Mouse (Mus musculus): ENCODE results near the gene Tab1.
"Not testable (repeated sequence)": the region's sequence is repeated elsewhere in the genome, so short reads cannot be mapped to it uniquely, and the experiment has no call there.

Gene Tab1

DNA sequence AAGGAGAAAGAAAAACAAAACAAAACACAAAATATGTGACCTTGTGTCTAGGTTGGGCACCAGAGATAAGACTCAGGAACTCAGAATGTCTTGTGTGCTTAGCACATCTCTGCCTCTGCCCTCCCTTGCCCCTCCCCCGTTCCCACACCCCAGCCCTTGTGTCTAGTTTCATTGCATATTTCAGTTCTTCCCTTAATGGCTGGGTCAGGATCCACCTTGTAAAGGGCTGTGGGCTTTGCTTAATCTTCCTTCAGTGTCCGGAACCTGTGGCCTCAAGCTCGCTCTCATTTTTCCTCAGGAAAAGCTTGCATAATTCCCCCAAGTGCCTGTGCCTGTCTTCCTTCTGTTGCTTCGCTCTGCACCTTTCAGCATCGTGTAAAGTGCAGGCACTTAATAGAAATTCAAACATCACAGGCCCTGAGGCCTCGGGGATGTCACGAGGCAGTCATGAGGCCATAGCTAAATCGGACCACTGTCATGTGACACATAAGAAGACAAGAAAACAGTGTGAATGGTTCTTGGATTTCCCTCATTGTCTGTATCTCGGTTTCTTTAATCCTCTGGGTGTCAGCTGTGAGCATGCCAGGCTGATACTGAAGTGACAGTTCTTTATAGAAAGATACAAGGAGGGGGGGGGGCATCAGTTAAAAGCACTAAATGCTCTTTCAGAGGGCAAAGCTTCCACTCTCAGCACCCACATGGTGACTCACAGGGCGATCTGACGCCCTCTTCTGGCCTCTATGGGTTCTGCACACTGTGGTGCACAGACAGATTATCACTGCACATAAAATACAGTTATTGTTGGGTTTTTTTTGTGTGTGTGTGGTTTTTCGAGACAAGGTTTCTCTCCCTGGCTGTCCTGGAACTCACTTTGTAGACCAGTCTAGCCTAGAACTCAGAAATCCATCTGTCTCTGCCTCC is 27.2 kb upstream of the Tab1 start:
- DNase-seq (ENCODE audit: low spot score in 2 of 2): no peak

DNA sequence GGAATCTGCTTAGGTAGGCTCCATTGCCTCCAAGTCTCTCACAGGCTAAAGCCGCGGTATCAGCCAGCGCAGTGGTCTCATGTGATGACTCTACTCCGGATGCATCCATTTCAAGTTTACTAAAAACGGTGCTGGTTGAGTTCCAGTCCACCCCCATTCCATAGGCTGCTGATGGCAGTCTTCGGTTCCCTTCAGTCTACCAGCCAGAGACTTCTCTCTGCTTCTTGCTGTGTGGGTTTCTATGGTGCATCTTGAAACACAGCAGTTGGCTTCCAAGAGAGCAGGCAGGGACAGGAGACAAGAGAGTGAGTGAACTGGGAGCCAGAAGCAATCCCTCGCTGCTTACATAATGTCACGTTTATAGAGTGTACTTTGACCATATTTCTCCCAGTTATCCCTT is 25.8 kb upstream of the Tab1 start:
- DNase-seq (ENCODE audit: low spot score in 2 of 2): no peak

DNA sequence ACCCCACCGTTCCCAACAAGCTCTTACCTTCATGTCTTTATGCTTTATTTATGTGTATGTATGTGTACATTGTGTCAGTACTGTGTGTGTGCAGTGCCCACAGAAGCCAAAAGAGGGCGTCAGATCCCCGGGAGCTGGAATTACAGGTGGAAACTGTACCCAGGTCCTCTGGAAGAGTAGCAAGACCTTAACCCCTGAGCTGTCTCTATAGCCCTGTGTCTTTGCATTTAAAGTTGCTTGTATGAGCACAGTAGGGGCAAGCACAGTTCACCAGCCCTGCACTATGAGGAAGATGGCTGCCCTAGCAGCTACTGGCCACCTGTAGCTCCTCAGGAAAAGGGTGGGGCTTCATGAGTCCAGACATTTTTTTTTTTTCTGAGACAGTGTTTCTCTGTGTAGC is 25.4 kb upstream of the Tab1 start:
- no peak for DNase-seq (ENCODE audit: low spot score in 2 of 2)

DNA sequence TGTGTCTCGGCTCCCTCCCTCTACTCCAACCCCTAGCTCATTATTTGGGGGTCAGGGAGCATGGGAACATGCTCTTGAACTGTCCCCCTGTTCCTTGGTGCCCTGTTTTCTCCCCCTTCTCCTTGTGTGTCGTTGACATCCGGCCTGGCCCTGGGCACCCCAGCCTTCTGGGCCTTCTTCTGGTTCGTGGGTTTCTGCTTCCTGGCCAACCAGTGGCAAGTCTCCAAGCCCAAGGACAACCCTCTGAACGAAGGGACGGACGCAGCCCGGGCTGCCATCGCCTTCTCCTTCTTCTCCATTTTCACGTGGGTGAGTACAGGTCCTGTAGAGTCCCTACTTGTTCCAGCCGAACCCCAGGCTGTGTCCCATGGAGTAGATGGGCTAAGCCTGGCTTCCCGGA is 21.5 kb upstream of the Tab1 start:
- no peak for DNase-seq (ENCODE audit: low spot score in 2 of 2)

DNA sequence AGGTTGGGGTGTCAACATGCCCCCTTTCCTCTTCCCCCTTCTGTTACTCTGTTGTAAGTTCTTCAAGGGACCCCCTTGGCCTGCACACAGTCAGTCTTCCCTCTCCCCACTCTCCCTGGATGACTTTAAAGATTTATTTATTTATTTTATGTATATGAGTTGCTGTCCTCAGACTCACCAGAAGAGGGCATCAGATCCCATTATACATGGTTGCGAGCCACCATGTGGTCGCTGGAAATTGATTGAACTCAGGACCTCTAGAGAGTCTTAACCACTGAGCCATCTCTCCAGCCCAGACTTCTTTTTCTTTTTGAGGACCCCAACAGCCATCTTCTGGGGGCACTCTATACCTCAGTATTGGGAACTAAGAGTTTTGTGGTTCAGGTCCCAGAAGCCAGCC is 20.4 kb upstream of the Tab1 start:
- no peak for DNase-seq (ENCODE audit: low spot score in 2 of 2)

DNA sequence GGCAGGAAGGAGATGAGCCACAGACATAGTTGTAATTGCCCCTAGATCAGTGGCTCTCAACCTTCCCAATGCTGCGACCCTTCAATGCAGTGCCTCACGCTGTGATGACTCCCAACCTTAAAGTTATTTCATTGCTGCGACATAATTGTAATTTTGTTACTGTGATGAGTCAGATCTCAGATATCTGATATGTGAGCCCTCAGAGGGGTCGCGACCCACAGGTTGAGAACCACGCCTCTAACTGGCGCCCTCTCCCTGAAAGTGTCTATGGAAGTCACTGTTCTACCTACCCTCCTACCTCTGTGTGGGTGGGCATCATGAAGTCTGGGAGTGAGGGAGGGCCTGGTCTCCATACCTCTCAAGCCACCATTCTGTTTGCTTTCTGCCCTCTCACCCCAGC is 18.5 kb upstream of the Tab1 start:
- no peak for DNase-seq (ENCODE audit: low spot score in 2 of 2)

DNA sequence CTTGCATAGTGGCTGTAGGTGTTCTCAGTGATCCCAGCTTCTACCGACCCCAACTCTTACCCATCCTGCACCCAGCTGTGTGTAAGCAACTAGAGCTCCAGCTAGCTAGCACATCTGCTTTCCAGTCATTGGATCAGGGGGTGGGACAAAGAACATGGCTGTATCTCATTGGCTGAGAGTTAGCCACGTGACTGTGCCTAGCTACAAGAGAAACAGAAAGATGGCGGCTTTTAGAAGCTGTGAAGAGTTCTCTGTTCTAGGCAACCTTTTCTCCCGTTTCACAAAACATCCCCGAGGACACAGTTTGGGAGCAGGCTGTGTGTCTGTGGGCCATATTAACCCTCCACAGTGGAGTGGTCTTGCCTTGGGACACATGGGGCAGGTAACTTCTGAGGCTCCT is 17.7 kb upstream of the Tab1 start:
- no peak for DNase-seq (ENCODE audit: low spot score in 2 of 2)

DNA sequence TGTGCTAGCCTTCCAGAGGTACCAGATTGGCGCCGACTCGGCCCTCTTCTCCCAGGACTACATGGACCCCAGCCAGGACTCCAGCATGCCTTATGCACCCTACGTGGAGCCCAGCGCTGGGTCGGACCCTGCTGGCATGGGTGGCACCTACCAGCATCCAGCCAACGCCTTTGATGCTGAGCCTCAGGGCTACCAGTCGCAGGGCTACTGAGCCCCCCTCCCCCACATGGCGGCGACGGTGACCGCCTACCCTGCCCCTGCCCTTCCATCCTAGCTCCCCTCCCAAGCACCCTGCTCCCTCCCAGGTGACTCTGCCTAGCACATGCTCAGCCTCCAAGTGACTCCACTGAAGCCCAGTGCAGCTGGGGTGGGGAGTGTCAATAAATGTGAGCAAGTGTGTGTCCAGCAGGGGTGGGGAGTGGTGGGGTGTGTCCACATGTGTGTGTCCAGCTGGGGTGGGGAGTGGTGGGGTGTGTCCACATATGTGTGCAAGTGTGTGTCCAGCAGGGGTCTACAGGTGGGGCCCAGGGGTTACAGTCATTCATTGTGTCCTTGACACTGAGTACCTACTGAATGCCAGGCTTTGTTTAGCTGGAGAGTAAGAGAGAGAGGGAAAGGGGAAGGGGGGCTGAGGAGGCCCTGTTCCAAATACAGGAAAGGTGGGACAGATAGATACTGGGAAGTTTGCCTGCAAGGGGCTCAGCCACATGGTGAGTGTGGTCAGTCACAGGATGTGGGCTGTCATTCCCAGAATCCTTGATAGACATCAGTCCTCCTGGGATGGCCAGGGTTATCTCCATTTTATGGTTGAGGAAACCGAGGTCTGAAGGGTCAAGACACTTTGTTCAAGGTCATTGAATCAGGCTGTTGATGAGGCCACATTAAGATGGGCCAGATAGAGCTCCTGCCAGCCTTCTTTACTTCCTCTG is 16.8 kb upstream of the Tab1 start:
- no peak for DNase-seq (ENCODE audit: low spot score in 2 of 2)

DNA sequence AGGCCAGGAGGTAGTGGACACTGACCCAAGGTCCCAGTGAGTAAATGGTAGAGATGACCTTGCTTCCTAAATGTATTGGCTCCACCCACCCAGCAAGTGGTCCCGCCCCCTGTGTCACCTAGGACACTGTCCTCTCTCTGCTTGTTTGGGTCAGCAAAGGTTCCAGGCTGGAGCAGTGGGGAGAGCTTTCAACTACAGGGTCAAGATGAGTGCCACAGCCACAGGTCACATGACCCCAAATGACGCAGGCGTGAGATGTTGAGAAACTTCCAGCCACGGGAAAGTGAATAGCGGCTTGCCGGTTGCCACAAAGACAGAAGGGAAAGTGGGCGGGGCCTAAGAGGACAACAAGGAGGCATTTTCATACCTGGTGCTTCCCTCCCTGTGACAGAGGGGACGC is 15.8 kb upstream of the Tab1 start:
- no peak for DNase-seq (ENCODE audit: low spot score in 2 of 2)

DNA sequence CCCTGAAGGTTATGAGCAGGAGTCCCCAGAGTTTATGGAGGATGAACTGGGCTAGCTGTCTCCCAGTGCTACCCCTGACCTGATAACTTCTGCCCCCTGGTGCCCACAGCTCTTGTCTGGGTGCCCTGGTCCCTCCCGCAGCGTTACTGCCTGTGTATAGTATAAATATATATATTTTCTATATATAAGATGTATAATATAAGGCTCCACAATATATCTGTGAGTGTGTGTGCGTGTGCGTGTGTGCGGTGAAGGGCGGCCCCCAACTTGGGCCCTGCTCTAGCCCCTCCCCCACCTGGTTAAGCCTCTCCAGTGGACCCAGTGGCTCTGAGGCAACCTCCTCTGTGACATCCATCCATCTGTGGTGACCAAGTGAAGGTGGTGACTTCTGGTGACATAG is 13.9 kb upstream of the Tab1 start:
- no peak for DNase-seq (ENCODE audit: low spot score in 2 of 2)

DNA sequence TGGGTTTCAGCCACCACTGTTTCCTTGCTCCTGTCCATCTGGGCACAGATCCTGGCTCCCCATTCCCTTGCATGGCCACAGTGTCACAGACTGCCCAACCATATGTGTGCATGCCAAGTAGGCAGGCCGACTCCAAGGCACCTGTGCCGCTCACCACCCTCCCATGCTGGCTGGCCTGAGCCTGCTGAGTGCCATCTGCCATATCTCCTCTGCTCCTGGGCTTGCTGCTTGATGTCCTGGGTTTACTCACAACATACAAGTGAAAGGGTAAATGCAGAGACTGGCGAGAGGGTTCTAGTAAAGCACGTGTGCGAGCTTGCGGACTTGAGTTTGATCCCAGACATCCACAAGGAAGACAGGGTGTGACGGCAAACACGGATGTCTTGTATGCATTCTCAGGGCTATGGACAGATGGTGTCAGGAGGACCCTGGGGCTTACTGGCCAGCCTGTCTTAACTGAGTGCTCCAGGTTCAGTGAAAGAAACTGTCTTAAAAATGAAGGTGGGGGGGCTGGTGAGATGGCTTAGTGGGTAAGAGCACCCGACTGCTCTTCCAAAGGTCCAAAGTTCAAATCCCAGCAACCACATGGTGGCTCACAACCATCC is 11.1 kb upstream of the Tab1 start:
- DNase-seq (ENCODE audit: low spot score in 2 of 2): no peak

DNA sequence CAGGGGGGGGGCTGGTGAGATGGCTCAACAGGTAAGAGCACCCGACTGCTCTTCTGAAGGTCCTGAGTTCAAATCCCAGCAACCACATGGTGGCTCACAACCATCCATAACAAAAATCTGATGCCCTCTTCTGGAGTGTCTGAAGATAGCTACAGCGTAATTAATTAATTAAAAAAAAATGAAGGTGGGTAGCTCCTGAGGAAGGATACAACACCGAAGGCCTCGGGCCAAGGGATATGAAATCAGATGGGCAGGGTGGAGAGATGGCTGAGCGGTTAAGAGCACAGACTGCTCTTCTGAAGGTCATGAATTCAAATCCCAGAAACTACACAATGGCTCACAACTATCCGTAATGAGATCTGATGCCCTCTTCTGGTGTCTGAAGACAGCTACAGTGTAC is 10.5 kb upstream of the Tab1 start:
- DNase-seq (ENCODE audit: low spot score in 2 of 2): not testable (repeated sequence)

DNA sequence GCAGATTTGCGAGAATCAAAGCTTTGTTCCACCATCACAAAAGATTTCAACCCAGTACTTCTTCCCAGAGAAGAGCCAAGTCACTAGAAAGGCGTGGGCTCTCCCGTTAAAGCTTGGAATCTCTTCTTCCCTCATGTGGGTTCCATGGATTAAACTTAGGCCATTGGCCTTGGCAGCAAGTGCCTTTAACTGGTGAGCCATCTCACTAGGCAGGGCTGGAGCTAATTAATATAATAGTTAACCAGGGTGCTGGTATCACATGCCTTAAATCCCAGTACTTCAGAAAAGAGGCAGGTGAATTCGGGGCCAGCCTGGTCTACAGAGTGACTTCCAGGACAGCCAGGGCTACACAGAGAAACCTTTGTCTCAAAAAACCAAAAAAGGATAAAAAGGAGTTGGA is 8.3 kb upstream of the Tab1 start:
- DNase-seq (ENCODE audit: low spot score in 2 of 2): no peak

DNA sequence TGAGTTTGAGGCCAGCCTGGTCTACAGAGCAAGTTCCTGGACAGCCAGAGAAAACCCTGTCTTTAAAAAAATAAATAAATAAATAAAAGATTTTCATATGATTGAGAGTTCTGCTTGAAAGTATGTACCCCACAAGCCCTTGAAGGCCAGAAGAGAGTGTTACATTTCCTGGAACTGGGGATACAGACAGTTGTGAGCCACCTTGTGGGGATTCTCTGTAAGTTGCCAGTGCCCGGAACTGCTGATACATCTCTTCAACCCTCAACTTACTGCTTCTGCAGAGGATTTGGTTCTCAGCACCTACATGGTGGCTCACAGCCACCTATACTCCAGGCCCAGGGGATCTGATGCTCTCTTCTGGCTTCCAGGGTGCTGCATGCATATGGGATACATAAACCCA is 5.7 kb upstream of the Tab1 start:
- no peak for DNase-seq (ENCODE audit: low spot score in 2 of 2)

DNA sequence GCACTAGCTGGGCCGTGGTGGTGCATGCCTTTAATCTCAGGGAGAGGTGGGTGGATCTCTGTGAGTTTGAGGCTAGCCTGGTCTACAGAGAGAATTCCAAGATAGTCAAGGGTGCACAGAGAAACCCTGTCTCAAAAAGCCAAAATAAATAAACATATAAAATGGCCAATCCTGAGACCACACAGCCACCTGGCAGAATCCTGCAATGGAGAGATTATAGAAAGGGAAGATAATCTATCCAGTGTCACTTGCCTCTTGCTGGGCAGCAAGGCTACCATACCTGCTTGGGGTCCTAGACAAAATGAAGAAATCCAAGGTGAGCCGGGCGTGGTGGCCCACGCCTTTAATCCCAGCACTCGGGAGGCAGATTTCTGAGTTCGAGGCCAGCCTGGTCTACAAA is 2.9 kb upstream of the Tab1 start:
- DNase-seq (ENCODE audit: low spot score in 2 of 2): no peak

DNA sequence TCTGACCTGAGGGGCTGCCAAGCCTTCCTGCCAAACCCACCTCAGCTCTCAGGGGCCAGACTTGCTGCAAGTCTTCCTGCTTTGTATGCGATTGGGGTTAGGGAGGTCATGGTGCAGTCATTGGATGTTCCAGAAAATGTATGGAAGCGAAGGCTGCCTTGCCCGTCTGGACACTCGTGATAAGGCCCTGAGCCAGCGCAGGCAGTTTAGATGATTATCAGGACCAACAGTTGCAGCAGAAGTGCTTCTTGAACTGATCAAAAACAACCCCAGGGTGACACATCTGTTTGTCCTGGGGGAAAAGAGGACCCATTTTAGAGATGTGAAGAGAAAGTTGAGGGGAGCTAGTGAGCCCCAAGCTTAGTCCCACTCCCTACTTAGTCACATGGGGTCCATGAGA is 2.2 kb upstream of the Tab1 start:
- no peak for DNase-seq (ENCODE audit: low spot score in 2 of 2)

DNA sequence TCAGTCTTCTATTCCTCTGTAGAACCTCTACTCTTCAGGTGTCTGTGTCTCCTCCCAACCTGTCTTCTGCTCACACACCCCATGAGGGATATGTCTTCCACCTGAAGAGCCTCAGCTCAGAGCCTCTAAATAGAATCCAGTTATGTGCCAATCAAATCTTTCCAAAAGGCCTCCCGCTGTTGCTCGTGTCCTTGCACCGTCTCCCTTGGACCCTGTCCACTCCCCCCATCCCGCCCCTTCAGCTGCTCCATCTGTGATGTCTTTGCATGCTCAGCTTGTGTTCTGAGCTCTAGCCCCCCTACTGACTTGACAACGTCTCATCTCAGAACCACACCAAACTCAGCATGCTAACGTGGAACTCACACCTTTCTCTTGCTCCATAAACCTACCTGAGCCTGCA is 1.5 kb upstream of the Tab1 start:
- DNase-seq (ENCODE audit: low spot score in 2 of 2): no peak

DNA sequence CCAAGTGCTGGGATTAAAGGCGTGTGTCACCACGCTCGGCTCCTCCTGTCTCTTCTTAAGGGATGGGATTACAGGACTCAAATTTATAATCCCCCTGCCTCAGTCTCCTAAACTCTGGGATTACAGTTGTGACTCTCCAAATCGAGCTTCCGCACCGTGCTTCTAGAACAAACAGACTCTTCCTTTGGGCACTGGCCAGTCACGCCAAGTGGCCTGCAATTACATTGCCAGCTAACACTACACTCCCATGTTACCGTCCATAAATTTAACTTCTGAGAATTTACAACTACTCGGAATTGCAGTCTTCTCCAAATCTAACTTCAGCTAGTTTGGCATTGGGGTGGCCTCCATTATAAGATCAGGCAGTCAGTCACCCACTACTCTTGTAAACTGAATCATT is 475 bp upstream of the Tab1 start:
- no peak for DNase-seq (ENCODE audit: low spot score in 2 of 2)

DNA sequence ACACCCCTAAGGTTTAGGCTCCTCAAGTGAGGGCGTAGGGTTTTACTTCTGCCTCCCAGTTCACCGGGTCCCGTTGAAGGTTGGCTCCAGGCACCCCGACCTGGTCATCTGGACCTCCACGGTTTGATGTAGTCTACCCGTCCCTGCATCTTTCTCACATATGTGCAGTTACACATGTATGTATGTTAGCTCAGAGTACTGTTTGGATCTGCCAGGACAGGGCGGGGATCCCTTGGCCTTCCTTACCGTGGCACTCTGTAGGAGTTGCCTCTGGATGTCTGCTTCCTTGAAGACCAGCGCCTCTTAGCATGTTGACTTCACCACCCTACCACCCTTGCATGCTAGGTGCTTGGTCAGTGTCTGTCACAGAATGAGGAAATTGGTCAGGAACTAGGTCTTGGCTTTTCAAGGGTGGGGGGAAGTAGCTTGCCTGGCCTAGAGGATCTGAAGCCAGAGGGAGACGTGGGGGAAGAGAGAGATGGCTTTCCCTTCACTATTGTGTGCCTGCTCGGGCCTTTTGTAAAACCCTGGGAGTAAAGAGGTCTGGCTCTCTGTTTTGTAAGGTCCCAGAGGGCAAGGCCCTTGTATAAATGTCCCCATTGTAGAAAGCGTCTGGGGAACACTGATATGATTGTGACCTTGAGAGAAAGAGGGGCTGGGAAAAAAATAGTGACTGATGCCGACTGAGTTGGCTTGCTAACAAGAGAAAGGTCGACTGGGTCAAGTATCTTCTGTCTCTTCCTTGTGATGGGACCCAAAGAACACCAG is 939 bp downstream of the Tab1 start:
- DNase-seq (ENCODE audit: low spot score in 2 of 2): peak in 1 of 2 experiments; percentile 27

DNA sequence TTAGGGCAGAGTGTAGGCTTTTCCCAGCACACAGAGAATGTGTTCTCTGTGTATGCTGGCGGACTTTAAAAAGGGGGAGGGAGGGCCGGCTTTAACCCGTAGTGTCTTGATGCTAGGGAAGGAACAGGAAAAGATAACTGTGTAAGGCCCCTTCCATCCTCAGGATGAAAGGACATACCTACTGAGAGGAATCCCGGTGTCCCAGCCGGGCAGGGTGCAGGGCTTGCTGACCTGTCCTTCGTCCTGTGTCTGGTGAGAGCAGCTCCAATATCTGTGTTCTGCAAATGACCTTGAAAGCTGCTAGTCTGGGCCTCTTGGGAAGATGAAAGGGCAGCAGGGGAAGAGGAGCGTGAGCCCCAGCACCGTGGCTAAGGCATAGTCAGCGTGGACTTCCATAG is 1.5 kb downstream of the Tab1 start:
- no peak for DNase-seq (ENCODE audit: low spot score in 2 of 2)

DNA sequence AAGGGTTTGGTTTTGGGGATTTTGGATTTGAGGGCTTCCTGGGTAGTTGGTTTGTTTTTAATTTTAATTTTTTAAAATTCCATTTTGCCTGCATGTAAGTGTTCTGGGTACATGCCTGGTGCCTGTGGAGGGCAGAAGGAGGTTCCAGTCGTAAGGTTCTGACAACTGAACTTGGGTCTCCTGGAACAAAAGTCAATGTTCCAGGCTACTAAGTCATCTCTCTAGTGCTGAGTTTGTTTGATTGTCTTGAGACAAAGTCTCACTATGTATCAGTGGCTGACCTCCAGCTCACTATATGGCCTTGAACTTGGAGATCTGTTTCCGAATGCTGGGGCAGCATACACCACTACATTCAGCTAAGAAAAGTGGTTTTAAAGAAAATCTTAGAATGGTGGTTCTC is 2.6 kb downstream of the Tab1 start:
- DNase-seq (ENCODE audit: low spot score in 2 of 2): no peak

DNA sequence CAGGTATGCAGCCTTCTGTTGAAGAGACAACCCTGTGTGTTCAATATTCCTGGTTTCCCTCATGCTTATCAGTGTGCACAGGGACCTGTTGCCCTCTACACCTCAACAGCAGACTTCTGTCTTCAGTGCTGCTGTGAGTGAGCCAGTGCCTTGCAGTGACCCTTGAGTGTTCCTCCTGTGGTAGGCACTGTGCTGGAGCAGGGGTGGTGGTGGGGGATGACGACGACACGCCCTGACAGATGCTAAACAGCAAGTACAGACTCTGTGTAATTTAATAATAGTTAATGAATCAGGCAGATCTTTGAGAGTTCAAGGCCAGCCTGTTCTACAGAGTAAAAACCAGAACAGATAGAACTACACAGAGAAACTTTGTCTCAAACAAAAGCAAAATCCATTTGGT is 3.7 kb downstream of the Tab1 start:
- no peak for DNase-seq (ENCODE audit: low spot score in 2 of 2)

Data from urinary bladder, postnatal 36 days (tissue).